8 mouse cellular contexts compared by ENCODE assay signal in genomic region chr8:10006156-10006985, GRCm38 (mm10). TPM values are rescaled to one million over a fixed set of nuclear protein-coding genes. Genes with fewer than 3 reads are reported as not detected.
DNase-seq lines count a peak whose midpoint lies in the region; ATAC-seq lines count a peak whose summit lies in the region.

TSS of gene Tnfsf13b (plus strand) at chr8:10006467.

- peak; percentile 40 for DNase-seq in CD4-positive, CD25-positive, alpha-beta regulatory T cell, adult 2 months (ENCODE audit: low read depth, low spot score)
- peak; percentile 22 for DNase-seq in lung, postnatal 25 days (ENCODE audit: low spot score)
- DNase-seq in retina, embryonic 14.5 days (ENCODE audit: low spot score): no peak
- no peak for DNase-seq in ovary, postnatal 36 days (ENCODE audit: low spot score)
- no peak for DNase-seq in gastrocnemius, postnatal 4 days (ENCODE audit: low spot score in 2 of 2)

- peak within 1 kb of the TSS; percentile 78 for H3K4me2 ChIP-seq in heart, embryonic 11.5 days
- peak within 1 kb of the TSS; percentile 85 for H3K4me2 ChIP-seq in kidney, embryonic 14.5 days (replicated peaks; ENCODE audit: low read depth, low read length)

- H3K36me3 ChIP-seq in heart, embryonic 11.5 days (ENCODE audit: control insufficient read depth, insufficient read depth, low read length): no peaks in the 10 kb centered on the region
- H3K36me3 ChIP-seq in kidney, embryonic 14.5 days (ENCODE audit: control insufficient read depth, insufficient read depth, low read length): no peaks in the 10 kb centered on the region

- ATAC-seq in activated CD4-positive, CD25-positive, alpha-beta regulatory T cell, adult 4 months: peak; percentile 75
- ATAC-seq in heart, embryonic 11.5 days (replicated peaks; ENCODE audit: insufficient number of reproducible peaks, low FRiP score, low TSS enrichment): no peak
- peak; percentile 90 for ATAC-seq in kidney, embryonic 14.5 days (ENCODE audit: low FRiP score, low TSS enrichment)

- peak within 1 kb of the TSS; percentile 41 for H3K4me3 ChIP-seq in heart, embryonic 11.5 days (ENCODE audit: low read depth, low read length)
- H3K4me3 ChIP-seq in kidney, embryonic 14.5 days (ENCODE audit: low read length): peak within 1 kb of the TSS; percentile 41

- no peak within 1 kb of the TSS for H3K27ac ChIP-seq in heart, embryonic 11.5 days (ENCODE audit: low read depth, low read length)
- peak within 1 kb of the TSS; percentile 78 for H3K27ac ChIP-seq in kidney, embryonic 14.5 days (ENCODE audit: low read depth, low read length)

- H3K9me3 ChIP-seq in heart, embryonic 11.5 days (replicated peaks; ENCODE audit: control insufficient read depth, low read length): no peaks in the 10 kb centered on the region
- H3K9me3 ChIP-seq in kidney, embryonic 14.5 days (ENCODE audit: control insufficient read depth, low read length): no peaks in the 10 kb centered on the region

- WGBS in heart, embryonic 11.5 days (ENCODE audit: insufficient replicate concordance): 69% methylated on average over 16 of the region's 16 CpGs
- WGBS in kidney, embryonic 14.5 days: 50% methylated on average over 16 of the region's 16 CpGs

- no peak within 1 kb of the TSS for H3K9ac ChIP-seq in heart, embryonic 11.5 days (ENCODE audit: low read depth, low read length)
- peak within 1 kb of the TSS; percentile 47 for H3K9ac ChIP-seq in kidney, embryonic 14.5 days (ENCODE audit: low read depth, low read length)

- H3K4me1 ChIP-seq in heart, embryonic 11.5 days (ENCODE audit: control insufficient read depth, insufficient read depth, low read length): no peaks in the 10 kb centered on the region
- H3K4me1 ChIP-seq in kidney, embryonic 14.5 days (ENCODE audit: control insufficient read depth, insufficient read depth, low read length): peaks cover 8% of the 10 kb centered on the region; the same call in 1 of the 2 replicates

- H3K27me3 ChIP-seq in heart, embryonic 11.5 days (ENCODE audit: control insufficient read depth, insufficient read depth, low read length): peaks cover 8% of the 10 kb centered on the region; the same call in 1 of the 2 replicates
- H3K27me3 ChIP-seq in kidney, embryonic 14.5 days (ENCODE audit: control insufficient read depth, insufficient read depth, low read length): no peaks in the 10 kb centered on the region

RNA-seq across cellular contexts. Expression of gene Tnfsf13b, which starts in this region (rescaled TPM):
- 1 to 10 TPM; 6.3 TPM for polyA plus RNA-seq in activated CD4-positive, CD25-positive, alpha-beta regulatory T cell, adult 4 months (2017; shearing (Covaris generic))
- 0.40 TPM in 1 of 2 replicates, not detected in the other for polyA plus RNA-seq in heart, embryonic 11.5 days (2014; fragmentation: Nextera tagmentation; extraction: Ambion mirVana)
- 6.7 and 8.0 TPM in 2 replicates for polyA plus RNA-seq in kidney, embryonic 14.5 days (2014; fragmentation: Nextera tagmentation; extraction: Ambion mirVana)
- total RNA-seq in gastrocnemius, postnatal 4 days (2021): 1 to 10 TPM; 1.2 to 1.5 TPM

Comparison
In these comparisons a context has a peak if more than half of its experiments do, and no peak if none do; other contexts are left out.
1. DNase-seq: peak in CD4-positive, CD25-positive, alpha-beta regulatory T cell, adult 2 months (single experiment) and lung, postnatal 25 days (single experiment); none in retina, embryonic 14.5 days (single experiment), ovary, postnatal 36 days (single experiment) and gastrocnemius, postnatal 4 days (0 of 2).